In the genomic region with DNA sequence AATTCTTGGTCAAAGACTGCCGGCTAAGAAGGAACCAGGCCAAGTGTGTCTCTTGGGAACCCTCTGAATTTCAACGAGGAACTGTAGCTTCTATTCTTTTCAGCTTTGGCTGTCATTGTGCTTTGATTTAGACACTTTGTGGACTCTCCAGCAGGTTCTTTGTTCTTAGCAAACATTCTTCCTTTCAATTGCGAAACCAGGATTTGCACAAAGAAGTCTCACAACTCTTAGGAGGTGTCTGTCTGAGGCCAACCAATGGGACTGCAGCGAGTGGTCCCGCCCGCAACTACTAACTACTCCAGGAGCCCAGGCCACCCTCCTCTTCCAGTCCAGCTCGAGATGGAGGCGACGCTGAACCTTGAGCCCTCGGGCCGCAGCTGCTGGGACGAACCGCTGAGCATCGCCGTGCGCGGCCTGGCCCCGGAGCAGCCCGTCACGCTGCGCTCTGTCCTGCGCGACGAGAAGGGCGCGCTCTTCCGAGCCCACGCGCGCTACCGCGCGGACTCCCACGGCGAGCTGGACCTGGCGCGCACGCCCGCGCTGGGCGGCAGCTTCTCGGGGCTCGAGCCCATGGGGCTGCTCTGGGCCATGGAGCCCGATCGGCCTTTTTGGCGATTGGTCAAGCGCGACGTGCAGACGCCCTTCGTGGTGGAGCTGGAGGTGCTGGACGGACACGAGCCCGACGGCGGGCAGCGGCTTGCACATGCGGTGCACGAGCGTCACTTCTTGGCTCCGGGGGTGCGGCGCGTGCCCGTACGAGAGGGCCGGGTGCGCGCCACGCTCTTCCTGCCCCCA, we compare ENCODE assay signal across 8 mouse cellular contexts. TPM values are rescaled to one million over a fixed set of nuclear protein-coding genes. Genes with fewer than 3 reads are reported as not detected.
A peak's percentile ranks its signal among the peaks of the same experiment; 100 is the strongest.
DNase-seq lines count a peak whose midpoint lies in the region; ATAC-seq and TF ChIP-seq lines count a peak whose summit lies in the region.
"Not testable (repeated sequence)": the region's sequence is repeated elsewhere in the genome, so short reads cannot be mapped to it uniquely, and the experiment has no call there.

A gene (plus strand): TSS at position 320 of the 795 bp plus-strand sequence.

- H3K4me2 ChIP-seq in embryonic facial prominence, embryonic 14.5 days (ENCODE audit: low read depth, low read length): peak within 1 kb of the TSS; percentile 58

- not testable (repeated sequence) for H3K27me3 ChIP-seq in embryonic facial prominence, embryonic 14.5 days (replicated peaks; ENCODE audit: control insufficient read depth, insufficient read depth, low read length); heart, adult 2 months (ENCODE audit: control insufficient read depth, insufficient read depth, low read length)

- TF ChIP-seq POLR2A in heart, adult 2 months (IDR thresholded peaks at IDR 0.05; ENCODE audit: insufficient read depth, low read depth, low read length): peak; percentile 76

- H3K9ac ChIP-seq in embryonic facial prominence, embryonic 14.5 days (ENCODE audit: low read depth, low read length): peak within 1 kb of the TSS; percentile 67
- peak within 1 kb of the TSS; percentile 46 for H3K9ac ChIP-seq in heart, adult 2 months (ENCODE audit: low read depth, low read length)

- not testable (repeated sequence) for TF ChIP-seq EP300 in heart, adult 2 months (IDR thresholded peaks at IDR 0.05; ENCODE audit: insufficient read depth, low read depth, low read length)

- H3K4me3 ChIP-seq in embryonic facial prominence, embryonic 14.5 days (ENCODE audit: low read depth, low read length): peak within 1 kb of the TSS; percentile 49
- peak within 1 kb of the TSS; percentile 56 for H3K4me3 ChIP-seq in heart, adult 2 months

- peak within 1 kb of the TSS; percentile 45 for H3K27ac ChIP-seq in embryonic facial prominence, embryonic 14.5 days (replicated peaks; ENCODE audit: low read depth, low read length)
- H3K27ac ChIP-seq in heart, adult 2 months: peak within 1 kb of the TSS; percentile 45

- intact Hi-C loops in heart, adult 2 months (cut with DNase I): loop anchor here (2.0 kb wide), 1 partner anchor 21 kb away; no protein-coding TSS in a partner anchor
- intact Hi-C loops in left cerebral cortex, postnatal 4 days (cut with DNase I): not testable (repeated sequence)

- H3K9me3 ChIP-seq in embryonic facial prominence, embryonic 14.5 days (ENCODE audit: control insufficient read depth, low read length): not testable (repeated sequence)

- DNase-seq in adrenal gland, postnatal 36 days: peak; percentile 71 to 75
- DNase-seq in embryonic facial prominence, embryonic 14.5 days (ENCODE audit: low spot score): peak; percentile 94
- DNase-seq in heart, adult 2 months: peak; percentile 76 to 84
- DNase-seq in kidney, adult 18-20 months: peak; percentile 81
- DNase-seq in left cerebral cortex, postnatal 4 days: peak; percentile 70
- DNase-seq in right cerebral cortex, postnatal 25 days: peak; percentile 52
- DNase-seq in urinary bladder, postnatal 4 days (ENCODE audit: low spot score in 2 of 2): peak; percentile 72 to 73

- under 1% methylated on average over 36 of the region's 70 CpGs for WGBS in embryonic facial prominence, embryonic 14.5 days
- 2% methylated on average over 63 of the region's 70 CpGs for WGBS in heart, adult 2 months

- ATAC-seq in embryonic facial prominence, embryonic 14.5 days (ENCODE audit: low read depth): peak; percentile 98
- peak; percentile 59 for ATAC-seq in megakaryocyte-erythroid progenitor cell, adult 5-6 weeks (replicated peaks; ENCODE audit: low FRiP score, low TSS enrichment, poor library complexity, severe bottlenecking)

- not testable (repeated sequence) for TF ChIP-seq CTCF in heart, adult 2 months (IDR thresholded peaks at IDR 0.05)

- not testable (repeated sequence) for H3K4me1 ChIP-seq in embryonic facial prominence, embryonic 14.5 days (ENCODE audit: control insufficient read depth, insufficient read depth, low read length); heart, adult 2 months (ENCODE audit: control insufficient read depth, insufficient read depth, low read length)

- H3K79me2 ChIP-seq in heart, adult 2 months (replicated peaks; ENCODE audit: control insufficient read depth, insufficient read depth, low read length): not testable (repeated sequence)

- not testable (repeated sequence) for H3K36me3 ChIP-seq in embryonic facial prominence, embryonic 14.5 days (ENCODE audit: control insufficient read depth, insufficient read depth, low read length); heart, adult 2 months (ENCODE audit: control insufficient read depth, insufficient read depth, low read length)

RNA-seq across cellular contexts. Expression of the gene that starts here (rescaled TPM):
- total RNA-seq in adrenal gland, postnatal 36 days (2021): 10 to 100 TPM in 1 of 2 experiments, 1 to 10 TPM in 1; 5.0 to 22.7 TPM
- polyA plus RNA-seq in embryonic facial prominence, embryonic 14.5 days (2014; fragmentation: Nextera tagmentation; extraction: Ambion mirVana): 40.2 and 41.4 TPM in 2 replicates
- total RNA-seq in heart, adult 2 months (2021): 10 to 100 TPM; 53.0 to 54.4 TPM
- 8.1 and 22.9 TPM in 2 replicates for polyA plus RNA-seq in heart, adult 2 months (2012; rRNA removed)
- total RNA-seq in left cerebral cortex, postnatal 4 days (2021): 10 to 100 TPM; 51.5 to 51.9 TPM
- total RNA-seq in megakaryocyte-erythroid progenitor cell, adult 5-6 weeks (2014; fragmentation: Nextera tagmentation): not detected in 2 replicates
- total RNA-seq in megakaryocyte-erythroid progenitor cell, adult 5-6 weeks (2017): 4.4 and 5.9 TPM in 2 replicates

Comparison
In these comparisons a context has a peak if more than half of its experiments do, and no peak if none do; other contexts are left out.
1. Peak in every context shown above with its lines: DNase-seq, ATAC-seq, H3K4me3 ChIP-seq and H3K27ac ChIP-seq.